Mouse (Mus musculus) small intestine, adult 2 months (tissue): ENCODE data around the gene Commd1.

Experiments
- CTCF ChIP-seq: fragments of 200-500 bp; IDR thresholded peaks from 2 replicates; pipeline ENCODE4 v1.5.1; 2012; ENCODE audit warnings: low read depth, mild to moderate bottlenecking, control low read depth, inconsistent platforms, low read length, moderate library complexity, mixed read lengths; ENCODE audit not compliant: insufficient replicate concordance, insufficient read length; ENCODE audit errors: extremely low read depth
- POLR2A ChIP-seq: fragments of 200-500 bp; IDR thresholded peaks from 2 replicates; pipeline ENCODE4 v1.6.1; 2012; ENCODE audit warnings: low read depth, mild to moderate bottlenecking, control low read depth, inconsistent platforms, low read length, moderate library complexity

- TF ChIP-seq CTCF: no peak
- no peak for TF ChIP-seq POLR2A
These were observed 32.1 kb downstream of the Commd1 start for GRCm38 (mm10) chr11:22950131-22950530.
